Mouse (Mus musculus) right cerebral cortex, adult 2 months (tissue): ENCODE results near the gene Tnfsf10.
A peak's percentile ranks its signal among the peaks of the same experiment; 100 is the strongest.

Source experiments
- DNase-seq, 2 experiments: peaks; one replicate each; pipeline ENCODE4 v3.0.0; 2021 to 2022; ENCODE audit warnings: low spot score in 2 of 2

The Tnfsf10 gene

GRCm38 (mm10) chr3:27306815-27307214 is 10.0 kb upstream of the Tnfsf10 start:
- DNase-seq, result no peak

GRCm38 (mm10) chr3:27310973-27311372 is 5.9 kb upstream of the Tnfsf10 start:
- peak; percentile 22 to 35 for DNase-seq

DNA sequence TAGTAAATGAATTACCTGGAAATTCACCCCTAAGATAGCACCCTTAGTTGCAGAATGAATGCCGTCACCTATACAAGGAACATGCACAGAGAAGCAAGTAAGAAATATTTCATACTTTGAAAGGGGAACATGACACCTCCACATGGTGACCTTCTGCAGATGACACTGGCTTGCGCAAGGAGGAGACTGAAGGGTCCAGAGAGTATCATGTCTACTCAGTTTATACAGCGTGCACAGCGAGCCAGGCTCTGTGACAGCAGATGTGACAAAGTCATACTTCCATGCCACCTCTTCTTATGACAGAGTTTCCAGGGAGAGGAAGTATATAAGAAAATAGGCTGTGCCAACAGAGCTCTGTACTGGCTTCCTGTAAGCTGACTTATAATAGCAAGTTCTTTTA is 5.4 kb upstream of the Tnfsf10 start:
- DNase-seq, result no peak

GRCm38 (mm10) chr3:27314506-27315164 is 2.2 kb upstream of the Tnfsf10 start:
- no peak for DNase-seq

GRCm38 (mm10) chr3:27317288-27318024 is 628 bp downstream of the Tnfsf10 start:
- DNase-seq, result no peak

DNA sequence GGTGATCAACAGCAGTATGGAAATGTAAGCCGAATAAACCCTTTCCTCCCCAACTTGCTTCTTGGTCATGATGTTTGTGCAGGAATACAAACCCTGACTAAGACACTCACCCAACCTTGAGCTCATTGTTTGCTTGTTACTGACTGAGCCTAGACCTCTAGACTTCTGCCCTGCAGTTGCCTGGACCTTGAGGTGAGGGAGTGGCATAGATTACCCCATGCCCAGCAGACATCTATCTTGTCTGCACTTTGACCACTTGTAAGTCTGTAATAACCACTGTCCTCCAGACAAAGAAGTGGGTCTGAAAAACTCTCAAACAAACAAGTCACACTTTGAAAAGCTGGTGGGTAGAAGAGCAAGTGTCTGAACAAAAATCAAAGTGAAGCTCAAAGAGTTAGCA is 2.8 kb downstream of the Tnfsf10 start:
- DNase-seq, result no peak

GRCm38 (mm10) chr3:27320613-27321495 is 4.0 kb downstream of the Tnfsf10 start:
- DNase-seq, result no peak

- no peak for DNase-seq
Observed at GRCm38 (mm10) chr3:27322591-27322990, 5.8 kb downstream of the Tnfsf10 start.

GRCm38 (mm10) chr3:27323551-27323950 is 6.7 kb downstream of the Tnfsf10 start:
- DNase-seq, result no peak

DNA sequence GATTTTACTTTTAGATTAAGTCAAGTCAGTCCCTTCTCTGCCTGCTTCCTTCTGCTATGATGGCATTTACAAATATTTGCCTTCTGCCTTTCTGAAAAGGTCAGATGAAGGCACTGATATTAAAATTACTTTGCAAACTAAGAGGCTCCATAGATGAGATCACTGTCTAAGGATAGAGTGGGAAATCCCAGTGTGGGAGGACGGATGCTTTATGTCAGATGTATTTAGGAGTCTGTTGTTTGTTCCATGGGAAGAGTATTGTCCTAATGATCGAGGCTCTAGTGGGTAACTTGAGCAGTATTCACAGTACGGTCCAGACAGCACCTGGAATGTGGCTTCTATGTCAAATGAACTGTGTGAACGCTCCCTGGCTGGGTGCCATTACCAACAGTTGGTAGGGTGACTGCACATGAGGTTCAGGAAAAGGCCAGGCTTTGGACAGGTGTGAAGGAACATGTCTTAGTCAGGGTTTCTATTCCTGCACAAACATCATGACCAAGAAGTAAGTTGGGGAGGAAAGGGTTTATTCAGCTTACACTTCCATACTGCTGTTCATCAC is 9.9 kb downstream of the Tnfsf10 start:
- DNase-seq, result no peak

DNA sequence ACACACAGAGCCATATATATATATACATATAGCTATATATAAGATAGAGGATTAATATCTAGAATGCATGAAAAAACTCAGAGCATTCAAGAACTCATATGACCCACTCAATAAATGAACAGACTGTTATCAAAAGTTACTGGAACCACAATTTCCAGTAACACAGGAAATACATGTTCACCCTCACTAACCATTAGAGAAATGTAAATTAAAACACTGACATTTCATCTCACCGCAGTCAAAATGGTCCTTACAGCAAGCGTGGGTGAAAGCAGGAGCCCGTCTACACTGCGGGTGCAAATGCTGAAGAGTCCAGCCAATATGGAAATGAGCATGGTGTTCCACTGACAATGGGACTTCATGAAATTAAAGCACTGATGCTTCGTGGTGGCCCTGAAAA is 13.9 kb downstream of the Tnfsf10 start:
- no peak for DNase-seq

DNA sequence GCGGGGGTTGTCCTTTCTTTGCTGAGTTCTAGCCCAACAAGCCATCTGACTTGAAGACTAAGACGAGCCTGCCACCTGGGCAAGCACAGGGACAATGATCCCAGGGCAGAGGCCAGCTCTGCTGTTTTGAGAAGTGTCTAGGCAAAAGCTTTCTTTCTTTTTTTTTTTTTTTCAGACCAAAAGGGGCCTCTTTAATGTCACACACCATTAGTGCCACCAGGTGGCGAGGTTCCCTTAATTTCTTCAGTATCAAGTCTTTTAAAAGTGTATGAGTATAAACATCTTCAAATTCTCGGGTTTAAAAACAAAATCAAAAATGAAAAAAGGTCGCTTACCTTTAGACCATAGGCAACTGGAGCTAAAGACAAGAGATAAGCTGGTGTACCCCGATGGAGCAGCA is 21.6 kb downstream of the Tnfsf10 start:
- DNase-seq, result peak; percentile 51 to 62

DNA sequence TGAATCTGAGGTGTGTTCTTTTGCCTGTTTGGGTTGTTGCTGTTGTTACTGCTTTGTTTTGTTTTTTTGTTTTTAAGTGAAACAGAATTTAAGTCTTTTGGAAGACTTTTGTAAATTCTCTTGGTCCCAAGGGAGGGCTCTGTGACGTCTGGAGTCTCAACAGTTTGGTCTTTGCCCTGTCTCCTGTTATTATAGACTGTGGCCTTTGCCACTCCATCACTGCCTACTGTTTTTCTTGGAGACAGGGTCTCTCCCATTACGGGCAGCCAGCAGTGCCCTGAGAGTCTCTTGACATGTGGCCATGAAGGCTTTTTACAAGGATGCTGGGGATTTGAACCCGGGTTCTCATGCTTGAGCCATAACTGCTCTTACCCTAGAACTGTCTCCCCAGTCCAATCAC is 22.1 kb downstream of the Tnfsf10 start:
- no peak for DNase-seq

DNA sequence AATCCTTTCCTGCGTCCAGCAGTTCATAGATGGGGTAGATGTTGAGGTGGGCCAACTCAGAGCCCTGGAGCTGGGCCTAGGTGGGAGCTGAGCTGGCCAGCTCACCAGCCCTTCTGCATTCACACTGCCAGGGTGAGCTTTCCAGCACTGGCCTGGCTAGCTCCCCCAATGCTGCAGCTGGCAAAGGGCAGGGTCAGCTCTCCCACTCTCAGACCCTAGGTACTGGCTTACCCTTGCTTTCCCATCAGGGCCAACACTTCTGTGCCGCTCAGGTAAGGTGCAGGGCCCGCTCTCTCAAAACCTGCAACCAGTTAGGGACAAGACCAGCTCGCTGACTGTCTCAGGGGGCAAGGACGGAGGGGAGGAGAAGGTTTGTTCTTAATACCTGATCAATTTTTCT is 23.9 kb downstream of the Tnfsf10 start:
- DNase-seq, result no peak

DNA sequence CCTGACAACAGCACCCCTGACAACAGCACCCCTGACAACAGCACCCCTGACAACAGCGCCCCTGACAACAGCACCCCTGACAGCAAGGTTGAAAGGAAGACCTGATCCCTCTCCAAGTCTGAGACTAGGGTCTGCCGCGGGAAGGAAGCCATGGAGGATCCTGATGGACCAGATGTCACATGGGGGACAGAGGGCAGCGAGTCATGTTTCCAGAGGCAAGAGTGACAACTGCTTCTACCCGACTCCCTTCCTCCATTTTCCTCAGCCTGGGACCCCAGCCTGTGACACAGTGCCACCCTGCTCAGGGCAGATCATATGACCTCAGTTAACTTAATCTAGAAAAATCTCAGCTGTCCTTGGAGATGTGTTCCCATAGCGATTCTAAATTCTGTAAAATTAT is 25.6 kb downstream of the Tnfsf10 start:
- no peak for DNase-seq

DNA sequence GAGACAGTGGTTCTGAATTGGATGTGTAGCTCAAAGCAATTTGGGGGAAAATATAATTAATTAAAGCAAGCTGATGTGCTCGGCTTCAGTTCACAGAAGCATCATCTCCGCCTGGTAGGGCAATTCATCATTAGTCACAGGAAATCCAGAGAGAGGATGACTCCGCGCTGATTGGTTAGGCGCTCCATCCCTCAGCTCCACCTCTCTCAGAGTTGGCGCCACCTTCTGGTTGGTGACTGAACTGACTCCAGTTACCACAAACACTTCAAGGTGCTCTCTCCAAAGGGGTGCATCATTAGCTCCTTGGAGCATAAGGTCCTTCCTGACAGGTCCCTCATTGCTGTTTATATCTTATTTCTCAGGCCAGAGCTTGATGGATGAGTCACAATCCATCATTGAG is 28.7 kb downstream of the Tnfsf10 start:
- DNase-seq, result no peak

DNA sequence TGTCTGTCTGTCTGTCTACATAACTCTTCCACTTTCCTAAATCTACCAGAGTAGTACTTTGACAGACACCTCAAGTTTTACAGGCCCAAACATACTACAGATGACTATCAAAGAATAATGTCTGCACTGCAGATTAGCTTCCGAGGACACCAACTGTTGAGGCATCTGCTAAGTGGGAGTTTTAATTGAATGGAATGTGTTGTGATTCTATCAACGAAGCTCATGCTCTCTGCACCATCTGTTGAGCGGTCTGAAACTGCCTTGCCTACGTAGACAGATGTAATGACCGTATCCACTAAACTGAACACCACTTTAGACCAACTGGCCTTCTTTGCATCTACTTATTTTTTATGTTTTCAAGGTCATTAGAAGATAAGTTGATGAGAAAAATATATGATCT is 31.6 kb downstream of the Tnfsf10 start:
- DNase-seq, result peak; percentile 53 to 59

- no peak for DNase-seq
Observed at GRCm38 (mm10) chr3:27351105-27351504, 34.3 kb downstream of the Tnfsf10 start.

DNA sequence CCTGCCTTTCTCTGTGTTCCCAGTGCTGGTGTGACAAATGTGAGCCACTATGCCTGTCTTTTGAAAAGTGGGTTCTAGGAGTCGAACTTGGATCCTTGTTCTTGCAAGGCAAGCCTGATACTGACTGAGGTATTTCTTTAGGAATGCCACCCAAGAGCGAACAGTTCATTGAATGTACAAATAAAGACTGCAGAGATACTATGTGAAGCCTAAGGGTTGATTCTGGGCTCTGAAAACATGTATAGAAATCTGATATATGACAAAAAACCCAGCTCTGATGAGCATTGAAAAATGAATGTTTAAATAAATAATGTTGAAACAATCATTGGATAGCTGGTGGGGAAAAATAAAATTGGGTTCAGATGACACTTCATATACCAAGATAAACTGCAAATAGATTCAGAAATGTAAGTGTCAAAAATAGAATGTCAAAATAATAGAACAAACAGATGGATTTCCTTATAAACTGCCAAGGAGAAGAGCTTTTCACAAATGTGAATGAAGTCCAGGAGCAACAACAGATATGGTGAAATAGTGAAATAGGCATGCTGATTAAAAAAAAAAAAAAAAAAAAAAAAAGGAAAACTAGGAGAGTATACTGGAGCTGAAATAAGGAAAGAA is 42.4 kb downstream of the Tnfsf10 start:
- DNase-seq, result no peak

DNA sequence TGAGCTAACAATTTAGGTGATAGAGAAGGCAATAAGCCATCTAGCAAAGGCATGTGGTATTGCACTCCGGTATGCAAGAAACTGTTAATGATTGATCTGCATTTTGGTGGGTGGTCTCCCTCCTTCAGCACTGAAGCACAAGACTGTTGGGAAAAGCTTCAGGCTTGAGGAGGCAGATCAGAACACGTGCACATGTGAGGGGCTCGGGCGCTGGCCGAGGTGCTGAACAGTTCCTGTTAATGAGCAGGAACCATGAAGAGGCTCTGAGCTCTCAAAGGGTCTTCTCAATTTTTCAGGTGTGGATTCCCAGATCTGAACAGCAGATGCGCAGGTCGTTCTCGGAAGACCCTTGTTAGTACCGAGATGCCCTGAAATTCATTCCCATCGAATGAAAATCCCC is 53.3 kb downstream of the Tnfsf10 start:
- DNase-seq, result no peak

DNA sequence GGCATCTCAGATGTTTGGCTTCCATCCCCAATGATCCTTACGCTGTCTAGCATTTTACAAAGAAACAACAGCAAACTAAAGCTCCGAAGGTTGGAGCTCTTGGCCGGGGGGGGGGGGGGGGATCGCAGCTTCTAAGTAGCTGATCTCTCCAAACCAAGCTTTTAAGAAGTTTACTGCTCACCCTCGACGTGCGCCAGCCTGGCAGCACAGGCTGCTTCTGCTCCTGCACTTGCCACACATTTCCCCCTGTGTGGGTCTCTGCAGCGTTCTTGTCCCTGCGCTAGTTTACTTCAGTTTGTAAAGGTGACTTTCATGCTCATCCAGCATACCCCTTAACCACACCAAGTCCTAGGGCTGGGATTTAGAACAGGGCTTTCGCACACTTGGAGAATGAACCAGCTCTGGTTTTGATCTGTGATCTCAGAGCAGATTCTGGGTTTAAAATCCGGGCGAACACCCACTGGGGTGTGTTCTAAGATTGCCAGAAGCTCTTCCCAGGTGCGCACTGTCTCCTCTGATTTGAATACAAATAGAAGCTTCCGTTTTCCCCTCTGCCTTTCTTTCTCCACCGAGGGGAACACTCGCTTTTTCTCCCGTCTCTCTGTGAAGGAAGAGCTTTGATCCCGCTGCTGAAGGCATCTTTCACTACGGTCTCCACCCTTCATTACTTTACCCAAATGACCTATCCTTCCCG is 53.9 kb downstream of the Tnfsf10 start:
- DNase-seq, result no peak
